Mouse (Mus musculus): ENCODE data around the gene Anxa2.

DNA sequence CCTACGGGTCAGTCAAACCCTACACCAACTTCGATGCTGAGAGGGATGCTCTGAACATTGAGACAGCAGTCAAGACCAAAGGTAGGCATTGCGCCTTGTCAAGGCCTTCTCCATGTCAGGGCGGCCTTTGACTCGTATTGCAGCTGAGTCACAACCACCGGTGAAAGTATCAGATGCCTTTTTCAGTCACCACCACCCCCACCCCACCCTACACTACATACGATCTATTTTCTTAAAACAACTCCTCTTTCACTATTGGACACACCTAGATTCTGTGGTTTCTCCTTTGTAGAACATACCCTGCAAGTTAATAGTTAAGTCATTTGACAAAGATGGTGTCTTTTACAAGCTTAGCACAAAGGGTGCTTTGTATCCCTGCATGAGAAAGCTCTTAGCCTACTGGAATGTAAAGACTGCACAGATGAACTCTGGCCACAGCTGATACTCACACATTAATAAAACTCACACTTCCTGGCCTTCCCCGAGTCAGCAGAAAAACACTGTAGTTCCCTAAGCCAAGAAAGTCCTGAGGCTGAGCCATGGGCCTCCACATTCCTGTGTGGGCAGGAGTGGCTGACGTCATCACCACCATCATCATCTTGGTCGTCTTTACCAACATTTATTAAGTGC is 14.0 kb downstream of the Anxa2 start:
- TF ChIP-seq MAFK (IDR thresholded peaks at IDR 0.05; ENCODE audit: insufficient read depth, low read depth, low read length) (peak; percentile 43; the same call in 1 of the 2 replicates), ZNF384 (IDR thresholded peaks at IDR 0.05; ENCODE audit: low read depth, low read length) (no peak)
